8 mouse cellular contexts compared by ENCODE assay signal in genomic region chr17:45723732-45724573, GRCm38 (mm10). TPM values are rescaled to one million over a fixed set of nuclear protein-coding genes. Genes with fewer than 3 reads are reported as not detected.
DNase-seq lines count a peak whose midpoint lies in the region; ATAC-seq and TF ChIP-seq lines count a peak whose summit lies in the region.

No protein-coding gene starts in this region.

- H3K9me3 ChIP-seq in forebrain, embryonic 15.5 days, result no peaks in the 10 kb centered on the region
- 0 out of 2 replicates have a peak, but pooled peaks cover 4% of the 10 kb centered on the region for H3K9me3 ChIP-seq in hindbrain, embryonic 12.5 days (replicated peaks)

- no peak for DNase-seq in Patski (ENCODE audit: low read depth, low spot score)
- DNase-seq in cerebellum, adult 18-20 months, result peak; percentile 88 to 89
- DNase-seq in layer of hippocampus, postnatal 25 days (ENCODE audit: extremely low spot score in 1 of 2, low spot score in 1 of 2), result peak; percentile 76 to 95
- DNase-seq in lung, postnatal 4 days, result peak; percentile 76 to 88
- peak; percentile 81 for DNase-seq in right cerebral cortex, adult 18-20 months
- peak; percentile 87 for DNase-seq in urinary bladder, postnatal 14 days (ENCODE audit: low spot score)

- peaks cover 16% of the 10 kb centered on the region for H3K4me1 ChIP-seq in forebrain, embryonic 15.5 days
- H3K4me1 ChIP-seq in hindbrain, embryonic 12.5 days, result peaks cover 13% of the 10 kb centered on the region

- CTCF ChIA-PET in Patski (lab: Charles Lee), result interaction anchor here (0.8 to 1.9 kb wide), 15 partner anchors 11 to 309 kb away, joined by 3 to 8 read pairs (median 4); partner anchors contain the start of gene Tmem63b

- H3K36me3 ChIP-seq in forebrain, embryonic 15.5 days, result no peaks in the 10 kb centered on the region
- H3K36me3 ChIP-seq in hindbrain, embryonic 12.5 days, result no peaks in the 10 kb centered on the region

- no peaks in the 10 kb centered on the region for H3K27me3 ChIP-seq in Patski
- no peaks in the 10 kb centered on the region for H3K27me3 ChIP-seq in forebrain, embryonic 15.5 days
- H3K27me3 ChIP-seq in hindbrain, embryonic 12.5 days, result no peaks in the 10 kb centered on the region

- peak overlapping the region; percentile 61 for H3K4me3 ChIP-seq in forebrain, embryonic 15.5 days
- H3K4me3 ChIP-seq in hindbrain, embryonic 12.5 days, result peak overlapping the region; percentile 47

- TF ChIP-seq CTCF in Patski (IDR thresholded peaks at IDR 0.05), result peak; percentile 89

- peak overlapping the region; percentile 91 for H3K9ac ChIP-seq in forebrain, embryonic 15.5 days (replicated peaks)
- H3K9ac ChIP-seq in hindbrain, embryonic 12.5 days, result peak overlapping the region; percentile 66

- in situ Hi-C loops in Patski (cut with MboI; ENCODE audit: low pct_unique_long_range_greater_than_20kb), result loop anchor here (5.0 kb wide), 1 partner anchor 137 kb away; no protein-coding TSS in a partner anchor

- peak overlapping the region; percentile 54 for H3K4me2 ChIP-seq in forebrain, embryonic 15.5 days (replicated peaks)
- H3K4me2 ChIP-seq in hindbrain, embryonic 12.5 days (replicated peaks), result peak overlapping the region; percentile 61

- POLR2A ChIA-PET in Patski (lab: Charles Lee), result interaction anchor here (1.0 kb wide), 1 partner anchor 13 kb away, joined by 3 read pairs; no protein-coding TSS in a partner anchor

- ATAC-seq in Patski, result no peak
- peak; percentile 83 for ATAC-seq in forebrain, embryonic 15.5 days (replicated peaks)
- ATAC-seq in hindbrain, embryonic 12.5 days (ENCODE audit: low FRiP score), result peak; percentile 69

- 3% methylated on average over 25 of the region's 25 CpGs for WGBS in forebrain, embryonic 15.5 days
- 5% methylated on average over 25 of the region's 25 CpGs for WGBS in hindbrain, embryonic 12.5 days

- H3K27ac ChIP-seq in forebrain, embryonic 15.5 days (replicated peaks), result peak overlapping the region; percentile 95
- peak overlapping the region; percentile 85 for H3K27ac ChIP-seq in hindbrain, embryonic 12.5 days

RNA-seq across cellular contexts. Expression of gene 1600014C23Rik, which starts 9.7 kb away (rescaled TPM):
- polyA plus RNA-seq in Patski (2021), result not detected
- polyA plus RNA-seq in forebrain, embryonic 15.5 days (2015; fragmentation: Nextera tagmentation; extraction: Ambion mirVana), result 0.41 TPM in 1 of 2 replicates, not detected in the other
- polyA plus RNA-seq in hindbrain, embryonic 12.5 days (2016; fragmentation: Nextera tagmentation; extraction: Ambion mirVana), result not detected in 2 replicates
- under 1 TPM in 1 of 2 experiments, not detected in 1; 0.59 TPM for total RNA-seq in layer of hippocampus, postnatal 25 days (2021)

RNA-seq across cellular contexts. Expression of gene Tmem63b, which starts 37.2 kb away (rescaled TPM):
- polyA plus RNA-seq in Patski (2021), result 109 TPM
- polyA plus RNA-seq in forebrain, embryonic 15.5 days (2015; fragmentation: Nextera tagmentation; extraction: Ambion mirVana), result 124 and 125 TPM in 2 replicates
- 102 TPM in 2 replicates for polyA plus RNA-seq in hindbrain, embryonic 12.5 days (2016; fragmentation: Nextera tagmentation; extraction: Ambion mirVana)
- total RNA-seq in layer of hippocampus, postnatal 25 days (2021), result 100 to 1,000 TPM; 176 to 191 TPM

RNA-seq across cellular contexts. Expression of gene Mrpl14, which starts 37.8 kb away (rescaled TPM):
- 108 TPM for polyA plus RNA-seq in Patski (2021)
- 122 and 125 TPM in 2 replicates for polyA plus RNA-seq in forebrain, embryonic 15.5 days (2015; fragmentation: Nextera tagmentation; extraction: Ambion mirVana)
- polyA plus RNA-seq in hindbrain, embryonic 12.5 days (2016; fragmentation: Nextera tagmentation; extraction: Ambion mirVana), result 98.1 and 110 TPM in 2 replicates
- total RNA-seq in layer of hippocampus, postnatal 25 days (2021), result 10 to 100 TPM; 40.0 to 40.9 TPM
